Mouse (Mus musculus) right cerebral cortex, postnatal 14 days (tissue): ENCODE data around the gene Snap23.

Source experiments
- DNase-seq: peaks from one replicate; pipeline ENCODE4 v3.0.0; 2022

Gene Snap23

GRCm38 (mm10) chr2:120589759-120590158, 22.3 kb downstream of the Snap23 start:
- DNase-seq = peak; percentile 12

GRCm38 (mm10) chr2:120592227-120592626, 24.8 kb downstream of the Snap23 start:
- no peak for DNase-seq

GRCm38 (mm10) chr2:120597734-120598133, 30.3 kb downstream of the Snap23 start:
- DNase-seq = no peak

GRCm38 (mm10) chr2:120599506-120599905, 32.0 kb downstream of the Snap23 start:
- no peak for DNase-seq

GRCm38 (mm10) chr2:120606021-120606690, 38.7 kb downstream of the Snap23 start:
- no peak for DNase-seq

GRCm38 (mm10) chr2:120608830-120609723, 41.6 kb downstream of the Snap23 start, which contains the start of the genes Haus2 and Lrrc57:
TSS of gene Haus2 (plus strand) at chr2:120609383.
TSS of gene Lrrc57 (minus strand) at chr2:120609520.
- DNase-seq = peak; percentile 94

- DNase-seq = no peak
These were observed 49.0 kb downstream of the Snap23 start for GRCm38 (mm10) chr2:120616279-120617163.

GRCm38 (mm10) chr2:120619538-120619937, 52.1 kb downstream of the Snap23 start:
- DNase-seq = no peak

- DNase-seq = no peak
These were observed 55.4 kb downstream of the Snap23 start for GRCm38 (mm10) chr2:120622920-120623319.

GRCm38 (mm10) chr2:120628076-120628865, 60.8 kb downstream of the Snap23 start:
- no peak for DNase-seq

GRCm38 (mm10) chr2:120628886-120629735, 61.6 kb downstream of the Snap23 start, which contains the start of gene Stard9:
TSS of gene Stard9 (plus strand) at chr2:120629121.
- DNase-seq = peak; percentile 96

GRCm38 (mm10) chr2:120630246-120630645, 62.8 kb downstream of the Snap23 start:
- no peak for DNase-seq

- DNase-seq = no peak
These were observed 63.2 kb downstream of the Snap23 start for GRCm38 (mm10) chr2:120630655-120631054.

- DNase-seq = no peak
These were observed 64.0 kb downstream of the Snap23 start for GRCm38 (mm10) chr2:120631521-120631920.

- DNase-seq = no peak
These were observed 64.5 kb downstream of the Snap23 start for GRCm38 (mm10) chr2:120631957-120632356.

GRCm38 (mm10) chr2:120640835-120641234, 73.4 kb downstream of the Snap23 start:
- DNase-seq = no peak

GRCm38 (mm10) chr2:120643836-120644235, 76.4 kb downstream of the Snap23 start:
- peak; percentile 18 for DNase-seq

- no peak for DNase-seq
These were observed 79.3 kb downstream of the Snap23 start for GRCm38 (mm10) chr2:120646777-120647176.
